Mouse (Mus musculus): ENCODE data around the gene S100a8.

GRCm38 (mm10) chr3:90623435-90624071 lies 45.2 kb upstream of the S100a8 start:
- TF ChIP-seq CTCF (IDR thresholded peaks at IDR 0.05; ENCODE audit: control insufficient read depth, insufficient read depth, insufficient read length) (no peak), FOSL1 (IDR thresholded peaks at IDR 0.05; ENCODE audit: insufficient read depth, low read length, poor library complexity, severe bottlenecking) (no peak)

Measured in C2C12 (cell line).